Mouse (Mus musculus): Measurements from ENCODE around the gene Wipf2. TPM values are rescaled to one million over a fixed set of nuclear protein-coding genes. Genes with fewer than 3 reads are reported as not detected.

The Wipf2 gene
- polyA plus RNA-seq, 1 experiment, result 9.9 TPM

DNA sequence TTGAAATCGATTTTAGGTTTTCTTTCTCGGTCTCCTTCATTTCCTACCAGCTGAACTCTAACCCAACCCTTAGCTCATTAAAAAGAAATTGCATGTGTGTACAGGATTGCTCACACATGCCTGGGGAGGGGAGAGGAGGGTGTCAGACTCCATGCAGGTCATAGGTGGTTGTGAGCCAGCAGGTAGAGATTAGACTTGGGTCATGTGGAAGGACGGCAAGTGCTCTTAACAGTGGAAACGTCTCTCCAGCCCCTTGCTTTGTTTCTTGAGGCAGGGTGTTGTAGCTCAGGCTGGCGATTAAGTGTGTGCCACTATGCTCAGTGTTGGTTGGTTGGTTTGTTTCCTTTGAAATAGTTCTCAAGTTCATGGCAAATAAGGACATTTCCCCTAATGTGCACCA lies 7.4 kb downstream of the Wipf2 start:
- no peaks in the 10 kb centered on the region; the same call in 1 of the 2 replicates for H3K36me3 ChIP-seq (ENCODE audit: control insufficient read depth, insufficient read depth, low read length)
- DNase-seq, result no peak
- no peak for TF ChIP-seq POLR2A (IDR thresholded peaks at IDR 0.05; ENCODE audit: low read depth, low read length)
- TF ChIP-seq CTCF (conservative IDR thresholded peaks at IDR 0.05; ENCODE audit: insufficient read depth, insufficient read length, low read depth, low read length), result no peak
- 72% methylated on average over 5 of the region's 5 CpGs for WGBS
- no peak overlapping the region for H3K27ac ChIP-seq (ENCODE audit: insufficient read depth, low read depth, low read length)
- no peaks in the 10 kb centered on the region for H3K27me3 ChIP-seq (replicated peaks; ENCODE audit: control insufficient read depth, insufficient read depth, low read length)
- no peak overlapping the region for H3K4me3 ChIP-seq (ENCODE audit: insufficient read depth, low read depth, low read length)
- H3K4me1 ChIP-seq (ENCODE audit: control insufficient read depth, insufficient read depth, low read length), result no peaks in the 10 kb centered on the region; the same call in 1 of the 2 replicates

DNA sequence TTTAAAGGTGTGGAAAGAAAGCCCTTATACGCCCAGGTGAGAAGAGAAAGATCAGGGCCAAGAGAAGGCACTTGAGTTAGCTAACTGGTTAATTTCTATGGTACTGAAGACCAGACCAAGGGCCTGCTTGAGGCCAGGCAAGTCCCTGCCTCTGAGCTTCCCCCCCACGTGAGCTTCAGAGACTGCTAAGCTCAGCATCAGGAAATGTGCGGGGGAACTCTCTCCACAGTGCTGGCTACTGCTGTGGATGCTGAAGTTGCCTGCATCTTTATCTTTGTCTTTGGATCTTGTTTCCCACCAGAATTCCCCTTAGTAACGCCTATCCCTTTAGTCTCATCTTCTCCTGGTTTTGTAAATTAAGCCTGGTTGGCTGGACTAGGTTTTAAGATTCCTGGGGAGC lies 8.0 kb downstream of the Wipf2 start:
- 71% methylated on average over 4 of the region's 4 CpGs for WGBS
- TF ChIP-seq CTCF (conservative IDR thresholded peaks at IDR 0.05; ENCODE audit: insufficient read depth, insufficient read length, low read depth, low read length) (no peak), POLR2A (IDR thresholded peaks at IDR 0.05; ENCODE audit: low read depth, low read length) (no peak)
- Histone ChIP-seq H3K27ac (ENCODE audit: insufficient read depth, low read depth, low read length) (no peak overlapping the region), H3K36me3 (ENCODE audit: control insufficient read depth, insufficient read depth, low read length) (no peaks in the 10 kb centered on the region; the same call in 1 of the 2 replicates), H3K27me3 (replicated peaks; ENCODE audit: control insufficient read depth, insufficient read depth, low read length) (no peaks in the 10 kb centered on the region), H3K4me3 (ENCODE audit: insufficient read depth, low read depth, low read length) (no peak overlapping the region), H3K4me1 (ENCODE audit: control insufficient read depth, insufficient read depth, low read length) (peaks cover under 1% of the 10 kb centered on the region; the same call in 1 of the 2 replicates)
- no peak for DNase-seq

DNA sequence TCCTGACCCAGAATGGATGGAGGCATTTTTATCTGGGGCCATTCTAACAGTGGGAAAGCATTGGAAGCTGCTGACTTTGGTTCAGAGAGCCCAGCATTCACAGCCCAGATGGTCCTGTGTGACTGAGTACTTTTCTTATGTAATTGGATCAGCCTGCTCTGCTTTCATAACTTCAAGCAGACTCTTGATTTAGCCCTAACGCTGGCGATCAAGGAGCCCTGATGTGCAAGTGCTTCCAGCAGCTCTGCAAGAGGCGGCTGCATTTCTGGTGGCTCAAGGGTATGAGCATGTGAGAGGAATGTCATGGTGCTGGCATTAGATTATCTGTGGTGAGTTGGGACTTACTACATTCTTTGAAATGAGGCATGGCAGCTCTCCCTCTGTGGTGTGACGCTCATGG lies 8.6 kb downstream of the Wipf2 start:
- WGBS, result 63% methylated on average over 4 of the region's 4 CpGs
- no peak overlapping the region for H3K27ac ChIP-seq (ENCODE audit: insufficient read depth, low read depth, low read length)
- H3K4me3 ChIP-seq (ENCODE audit: insufficient read depth, low read depth, low read length), result no peak overlapping the region
- no peaks in the 10 kb centered on the region for H3K27me3 ChIP-seq (replicated peaks; ENCODE audit: control insufficient read depth, insufficient read depth, low read length)
- TF ChIP-seq CTCF (conservative IDR thresholded peaks at IDR 0.05; ENCODE audit: insufficient read depth, insufficient read length, low read depth, low read length), result no peak
- TF ChIP-seq POLR2A (IDR thresholded peaks at IDR 0.05; ENCODE audit: low read depth, low read length), result no peak
- no peak for DNase-seq
- no peaks in the 10 kb centered on the region; the same call in 1 of the 2 replicates for H3K36me3 ChIP-seq (ENCODE audit: control insufficient read depth, insufficient read depth, low read length)
- H3K4me1 ChIP-seq (ENCODE audit: control insufficient read depth, insufficient read depth, low read length), result peaks cover 6% of the 10 kb centered on the region; the same call in 1 of the 2 replicates

GRCm38 (mm10) chr11:98873900-98874299 lies 10.5 kb downstream of the Wipf2 start:
- H3K4me1 ChIP-seq (ENCODE audit: control insufficient read depth, insufficient read depth, low read length), result peaks cover 10% of the 10 kb centered on the region; the same call in 1 of the 2 replicates
- WGBS, result 70% methylated on average over 9 of the region's 9 CpGs
- peak; percentile 33 for DNase-seq
- H3K27me3 ChIP-seq (replicated peaks; ENCODE audit: control insufficient read depth, insufficient read depth, low read length), result no peaks in the 10 kb centered on the region
- H3K36me3 ChIP-seq (ENCODE audit: control insufficient read depth, insufficient read depth, low read length), result no peaks in the 10 kb centered on the region
- TF ChIP-seq POLR2A (IDR thresholded peaks at IDR 0.05; ENCODE audit: low read depth, low read length) (no peak), CTCF (conservative IDR thresholded peaks at IDR 0.05; ENCODE audit: insufficient read depth, insufficient read length, low read depth, low read length) (no peak)
- H3K27ac ChIP-seq (ENCODE audit: insufficient read depth, low read depth, low read length), result no peak overlapping the region
- H3K4me3 ChIP-seq (ENCODE audit: insufficient read depth, low read depth, low read length), result no peak overlapping the region

DNA sequence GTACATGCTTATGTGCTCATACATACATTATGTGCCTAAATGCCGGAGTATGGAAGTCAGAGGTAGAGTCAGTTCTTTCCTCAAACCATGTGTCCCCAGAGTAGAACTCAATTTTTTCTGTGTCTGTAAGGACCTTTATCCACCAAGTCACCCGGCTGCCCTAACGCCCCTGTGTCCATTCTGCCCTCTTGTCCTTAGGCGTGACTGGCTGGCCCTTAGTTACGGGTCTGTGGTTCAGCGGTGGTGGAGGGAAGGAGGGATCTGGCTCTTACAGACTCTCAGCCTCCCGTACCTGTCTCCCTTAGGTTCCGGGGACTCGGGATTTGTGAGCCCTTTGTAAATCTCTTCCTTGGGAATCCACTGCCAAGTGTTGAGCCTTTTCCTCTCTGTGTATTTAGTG lies 13.6 kb downstream of the Wipf2 start:
- H3K27ac ChIP-seq (ENCODE audit: insufficient read depth, low read depth, low read length), result no peak overlapping the region
- no peak overlapping the region for H3K4me3 ChIP-seq (ENCODE audit: insufficient read depth, low read depth, low read length)
- H3K27me3 ChIP-seq (replicated peaks; ENCODE audit: control insufficient read depth, insufficient read depth, low read length), result no peaks in the 10 kb centered on the region
- H3K36me3 ChIP-seq (ENCODE audit: control insufficient read depth, insufficient read depth, low read length), result no peaks in the 10 kb centered on the region
- H3K4me1 ChIP-seq (ENCODE audit: control insufficient read depth, insufficient read depth, low read length), result peaks cover 10% of the 10 kb centered on the region; the same call in 1 of the 2 replicates
- WGBS, result 38% methylated on average over 9 of the region's 9 CpGs
- TF ChIP-seq POLR2A (IDR thresholded peaks at IDR 0.05; ENCODE audit: low read depth, low read length), result no peak
- no peak for TF ChIP-seq CTCF (conservative IDR thresholded peaks at IDR 0.05; ENCODE audit: insufficient read depth, insufficient read length, low read depth, low read length)
- peak; percentile 79 for DNase-seq

GRCm38 (mm10) chr11:98887703-98888102 lies 24.3 kb downstream of the Wipf2 start:
- no peak for TF ChIP-seq POLR2A (IDR thresholded peaks at IDR 0.05; ENCODE audit: low read depth, low read length)
- no peak for TF ChIP-seq CTCF (conservative IDR thresholded peaks at IDR 0.05; ENCODE audit: insufficient read depth, insufficient read length, low read depth, low read length)
- Histone ChIP-seq H3K36me3 (ENCODE audit: control insufficient read depth, insufficient read depth, low read length) (peaks cover 9% of the 10 kb centered on the region), H3K4me3 (ENCODE audit: insufficient read depth, low read depth, low read length) (no peak overlapping the region), H3K27me3 (replicated peaks; ENCODE audit: control insufficient read depth, insufficient read depth, low read length) (no peaks in the 10 kb centered on the region), H3K4me1 (ENCODE audit: control insufficient read depth, insufficient read depth, low read length) (no peaks in the 10 kb centered on the region), H3K27ac (ENCODE audit: insufficient read depth, low read depth, low read length) (no peak overlapping the region)
- WGBS, result 99% methylated on average over 3 of the region's 3 CpGs
- no peak for DNase-seq

- Histone ChIP-seq H3K36me3 (ENCODE audit: control insufficient read depth, insufficient read depth, low read length) (peaks cover 9% of the 10 kb centered on the region), H3K27me3 (replicated peaks; ENCODE audit: control insufficient read depth, insufficient read depth, low read length) (no peaks in the 10 kb centered on the region), H3K27ac (ENCODE audit: insufficient read depth, low read depth, low read length) (no peak overlapping the region), H3K4me1 (ENCODE audit: control insufficient read depth, insufficient read depth, low read length) (no peaks in the 10 kb centered on the region), H3K4me3 (ENCODE audit: insufficient read depth, low read depth, low read length) (no peak overlapping the region)
- WGBS, result 96% methylated on average over 4 of the region's 4 CpGs
- TF ChIP-seq POLR2A (IDR thresholded peaks at IDR 0.05; ENCODE audit: low read depth, low read length) (no peak), CTCF (conservative IDR thresholded peaks at IDR 0.05; ENCODE audit: insufficient read depth, insufficient read length, low read depth, low read length) (no peak)
- no peak for DNase-seq
Observed at GRCm38 (mm10) chr11:98889077-98889476, 25.6 kb downstream of the Wipf2 start.
